Mouse (Mus musculus) liver, adult (tissue): ENCODE measurements at regions not wholly inside any gene's neighbourhood (a gene's known extent, or its start where the extent isn't known, plus 50 kb on each side); places are given as distances from the start of the nearest gene placed in this dataset.

Source experiments
- GATA4 ChIP-seq: IDR thresholded peaks from 2 replicates; pipeline ENCODE4 v1.6.1; 2014; ENCODE audit warnings: mild to moderate bottlenecking, low read length; ENCODE audit not compliant: insufficient replicate concordance

DNA sequence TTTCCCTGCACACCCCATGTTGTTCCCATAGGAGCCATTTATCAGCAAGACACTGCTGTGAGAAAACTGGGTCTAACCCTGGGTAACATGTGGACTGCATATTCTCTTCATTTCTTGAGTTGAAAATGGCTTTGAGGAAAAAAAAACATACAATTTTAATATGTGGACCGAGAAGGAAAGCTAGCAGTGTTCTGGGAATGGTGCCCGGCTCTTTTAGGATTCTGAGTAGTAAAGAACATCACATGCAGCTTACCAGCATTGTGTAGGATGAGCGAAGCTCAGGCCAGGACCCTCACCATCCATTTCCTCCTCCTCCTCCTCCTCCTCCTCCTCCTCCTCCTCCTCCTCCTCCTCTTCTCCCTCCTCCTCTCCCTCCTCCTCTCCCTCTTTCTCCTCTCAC lies 133.5 kb upstream of the Stmnd1 start:
- TF ChIP-seq GATA4: no peak

DNA sequence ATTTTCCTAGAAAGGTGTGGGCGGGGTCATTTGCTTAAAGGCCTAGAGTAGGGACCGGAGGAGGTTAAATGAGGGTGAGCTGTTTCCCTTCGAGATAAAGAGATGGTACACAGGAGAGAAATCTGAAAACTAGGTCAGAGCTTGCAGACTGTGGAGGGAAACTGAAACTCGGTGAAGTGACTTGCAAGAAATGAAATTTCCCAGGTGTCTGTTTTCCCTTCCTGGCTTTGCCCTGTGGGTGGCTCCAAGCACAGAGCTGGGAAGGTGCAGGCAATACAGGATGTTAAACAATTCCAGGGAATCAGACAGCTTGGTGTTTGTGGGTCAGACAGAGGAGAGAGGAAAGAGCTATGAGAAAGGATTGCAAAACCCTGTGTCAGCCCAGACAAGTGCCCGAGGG lies 134.3 kb upstream of the Stmnd1 start:
- no peak for TF ChIP-seq GATA4

DNA sequence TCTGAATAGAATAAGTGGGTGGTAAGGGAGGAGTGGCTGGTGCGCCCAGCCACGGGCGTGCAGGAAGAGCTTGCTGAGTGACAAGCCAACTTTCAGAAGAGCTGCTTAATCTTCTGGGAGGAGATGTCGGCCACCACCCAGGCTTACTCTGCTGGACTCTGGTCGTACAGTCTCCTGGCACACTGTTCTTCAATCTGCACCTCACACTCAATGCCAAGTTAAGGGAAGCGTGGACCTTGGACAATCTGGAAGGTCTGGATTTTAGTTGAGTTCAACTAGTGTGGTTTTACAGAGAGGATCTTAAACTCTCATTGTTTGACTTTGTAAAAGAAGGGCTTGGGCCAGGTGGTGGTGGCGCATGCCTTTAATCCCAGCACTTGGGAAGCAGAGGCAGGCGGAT lies 138.1 kb upstream of the Stmnd1 start:
- TF ChIP-seq GATA4: no peak

DNA sequence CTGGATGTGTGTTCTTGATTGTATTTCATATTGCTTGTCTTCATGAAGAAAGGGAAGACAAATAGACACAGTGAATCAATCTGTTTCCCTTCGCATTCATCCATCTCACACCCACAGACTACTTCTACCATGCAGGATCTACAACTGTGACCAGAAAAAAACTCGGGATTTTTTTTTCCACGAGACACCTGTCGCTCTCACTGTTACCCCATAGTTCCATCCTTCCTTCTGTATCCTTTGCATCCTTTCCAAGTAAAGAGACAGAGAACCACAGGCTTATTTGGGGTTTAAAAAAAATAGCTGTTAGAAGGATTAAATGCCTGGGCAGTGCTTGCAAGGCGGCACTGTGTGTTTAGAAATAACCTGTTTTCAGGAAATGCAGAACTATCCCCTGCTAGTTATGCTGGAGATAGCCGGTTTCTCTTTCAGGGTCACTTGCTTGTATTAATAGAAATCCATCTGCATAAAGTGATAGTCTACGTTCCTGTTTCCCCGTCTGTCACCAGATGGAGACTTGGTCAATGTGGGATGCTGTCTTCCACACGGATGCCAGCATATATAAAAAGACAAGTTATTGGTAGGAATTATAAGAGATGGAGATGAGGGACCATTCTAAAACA lies 144.2 kb upstream of the Stmnd1 start:
- TF ChIP-seq GATA4: no peak

DNA sequence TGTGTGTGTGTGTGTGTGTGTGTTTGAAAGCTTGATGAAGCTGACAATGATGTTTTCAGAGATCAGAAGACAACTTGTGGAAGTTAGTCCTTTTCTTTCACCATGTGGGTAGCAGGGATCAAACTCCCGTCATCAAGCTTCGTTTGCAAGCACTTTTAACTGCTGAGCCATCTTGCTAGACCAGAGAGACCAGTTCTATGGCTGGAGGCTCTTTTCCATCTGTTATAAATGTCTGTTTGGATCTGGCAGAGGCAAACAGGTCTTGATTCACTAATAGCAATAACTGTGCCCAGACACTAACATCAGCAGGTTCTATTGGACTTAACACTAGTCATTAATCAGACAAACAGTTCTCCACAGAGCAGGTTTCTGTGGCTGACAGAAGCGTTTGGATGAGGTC lies 150.1 kb upstream of the Stmnd1 start:
- no peak for TF ChIP-seq GATA4

DNA sequence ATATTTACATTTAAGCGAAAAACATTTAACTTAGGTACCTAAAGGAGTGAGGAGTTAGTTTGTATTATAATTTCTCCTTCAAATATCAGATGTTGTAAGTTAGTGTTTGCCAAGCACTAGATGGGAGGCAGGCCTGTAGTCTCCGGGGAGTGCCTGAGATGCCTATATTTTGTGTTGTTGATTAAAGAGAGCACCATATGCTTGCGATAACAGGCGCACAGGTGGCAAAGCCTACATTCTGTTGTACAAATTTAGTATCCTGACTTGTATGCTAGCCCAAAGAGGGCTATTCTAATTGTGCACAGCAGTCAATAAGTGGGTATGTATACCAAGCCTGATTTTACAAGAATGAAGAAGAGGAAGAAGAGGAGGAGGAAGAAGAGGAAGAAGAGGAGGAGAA lies 151.8 kb upstream of the Atxn1 start:
- TF ChIP-seq GATA4: no peak

DNA sequence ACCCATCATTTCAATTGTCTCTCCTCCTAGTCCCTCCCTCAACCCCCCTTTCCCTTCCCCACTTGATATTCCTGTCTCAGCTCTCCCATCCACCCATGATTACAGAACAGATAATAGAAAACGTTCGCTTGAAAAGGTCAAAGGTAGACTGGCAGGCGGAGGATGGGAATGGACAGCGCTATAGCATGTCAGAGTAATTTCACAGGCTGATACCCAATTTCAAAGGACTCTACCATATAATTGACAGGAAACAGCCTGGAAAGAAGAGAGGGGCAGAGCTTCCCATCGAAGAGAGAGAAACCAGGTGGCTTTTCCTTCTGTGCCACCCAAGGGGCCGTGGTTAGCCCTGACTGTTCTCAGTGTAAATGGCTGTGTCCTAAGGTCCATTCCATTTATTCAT lies 140.2 kb upstream of the Atxn1 start:
- no peak for TF ChIP-seq GATA4

DNA sequence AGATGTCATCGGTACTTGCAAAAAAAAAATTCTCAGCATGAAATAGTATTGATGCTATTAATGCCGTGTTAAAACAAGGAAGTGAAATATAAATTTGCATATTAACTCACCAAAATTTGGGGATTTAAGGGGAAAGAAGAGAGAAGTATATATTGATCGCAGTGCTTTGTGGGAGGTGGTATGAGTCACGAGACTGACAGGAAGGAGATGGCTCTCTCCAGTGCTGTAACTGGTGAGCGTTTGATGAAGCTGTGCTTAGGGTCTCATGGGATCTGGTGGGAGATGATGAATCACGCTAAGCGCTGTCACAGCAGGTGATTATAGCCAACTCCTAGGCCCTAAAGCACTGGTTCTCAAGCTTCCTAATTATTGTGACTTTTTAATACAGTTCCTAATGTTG lies 133.8 kb upstream of the Atxn1 start:
- TF ChIP-seq GATA4: no peak

DNA sequence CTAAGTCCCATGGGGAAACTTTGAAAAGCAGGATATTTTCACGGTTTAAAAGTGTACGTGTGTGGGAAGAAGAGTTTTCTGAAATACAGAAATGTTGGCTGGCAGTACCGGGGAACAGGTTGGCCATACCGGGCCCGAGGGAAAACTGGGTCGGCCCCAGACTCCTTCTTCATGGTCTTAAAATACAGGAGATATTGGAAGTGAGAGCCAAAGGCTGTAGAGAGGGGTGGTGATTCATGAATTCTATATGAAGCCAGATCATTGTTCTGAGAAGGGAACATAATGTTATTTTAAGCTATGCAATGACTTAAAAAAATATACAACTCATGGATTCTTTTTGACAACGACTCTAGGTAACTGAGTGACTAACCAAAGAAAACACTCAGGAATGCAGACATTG lies 133.3 kb upstream of the Atxn1 start:
- no peak for TF ChIP-seq GATA4

DNA sequence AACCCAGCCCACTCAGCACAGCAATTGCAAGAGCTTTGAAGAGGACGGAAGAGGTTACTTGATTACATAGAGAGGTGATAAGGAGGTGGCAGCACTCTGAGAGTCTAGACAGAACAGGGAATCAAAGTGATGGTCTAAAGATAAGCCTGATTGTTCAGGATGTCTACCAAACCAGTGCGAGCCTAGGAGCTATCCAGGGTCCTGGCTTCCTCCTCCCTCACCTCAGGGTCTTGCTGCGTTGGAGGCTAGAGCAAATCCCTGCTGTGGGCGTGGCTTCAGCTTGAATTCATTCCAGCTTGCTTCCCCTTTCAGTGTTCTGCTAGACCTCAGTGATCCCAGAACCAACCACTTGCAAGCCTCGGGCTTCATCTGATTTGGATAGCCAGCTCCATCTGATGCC lies 132.2 kb upstream of the Atxn1 start:
- no peak for TF ChIP-seq GATA4

DNA sequence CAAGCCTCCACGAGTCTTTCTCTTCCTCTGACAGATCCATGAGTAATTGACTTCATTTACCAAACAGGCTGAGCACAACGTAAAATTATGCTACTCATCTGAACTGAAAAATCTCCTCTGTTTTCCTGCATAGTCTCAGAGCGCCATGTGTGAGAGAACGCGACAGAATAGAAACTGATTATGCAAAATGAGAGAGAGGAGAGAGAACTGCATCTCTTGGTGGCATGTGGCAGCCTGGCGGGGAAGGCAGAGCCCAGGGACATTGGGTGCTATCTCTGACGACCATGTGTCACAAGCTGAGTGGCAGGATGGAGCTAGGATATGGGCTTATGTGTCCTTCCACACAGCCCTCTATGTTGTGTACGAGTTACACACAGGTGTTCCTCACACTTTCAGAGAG lies 131.6 kb upstream of the Atxn1 start:
- no peak for TF ChIP-seq GATA4

DNA sequence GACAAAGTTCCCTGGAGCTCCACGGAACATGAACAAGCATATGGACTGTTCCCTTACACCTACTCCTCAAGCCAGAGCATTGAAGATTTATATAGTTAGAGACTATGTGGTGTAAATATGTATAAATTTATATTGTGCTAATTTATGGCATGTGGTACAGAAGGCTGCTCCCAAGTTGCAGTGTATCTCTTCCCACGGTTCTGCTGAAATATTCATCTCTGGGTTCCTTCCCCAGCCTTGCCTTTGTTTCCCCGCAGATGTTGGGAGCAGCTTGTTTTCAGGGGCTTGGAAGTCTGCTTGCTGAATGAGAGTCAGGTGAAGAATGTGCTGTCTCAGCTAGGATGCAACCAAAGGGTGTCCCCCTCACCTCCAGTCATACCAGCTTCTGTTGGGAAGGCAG lies 128.0 kb upstream of the Atxn1 start:
- no peak for TF ChIP-seq GATA4

DNA sequence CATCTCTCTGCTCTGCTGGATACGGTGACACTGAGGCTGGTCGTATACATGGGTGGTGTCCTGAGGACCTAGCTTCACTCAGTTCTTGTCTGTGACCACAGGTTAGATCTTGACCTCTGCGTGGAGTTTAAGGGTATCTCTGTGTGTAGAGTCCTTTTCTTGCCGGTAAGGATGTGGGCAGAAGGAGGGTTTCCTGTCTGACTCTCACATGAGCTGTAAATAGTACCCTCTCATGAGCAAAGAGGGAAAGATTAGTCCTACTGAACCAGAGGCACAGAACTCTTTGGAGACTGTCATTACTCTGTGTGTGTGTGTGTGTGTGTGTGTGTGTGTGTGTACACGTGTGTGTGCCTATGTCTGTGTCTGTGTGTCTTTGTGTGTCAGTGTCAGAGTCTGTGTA lies 126.3 kb upstream of the Atxn1 start:
- no peak for TF ChIP-seq GATA4

DNA sequence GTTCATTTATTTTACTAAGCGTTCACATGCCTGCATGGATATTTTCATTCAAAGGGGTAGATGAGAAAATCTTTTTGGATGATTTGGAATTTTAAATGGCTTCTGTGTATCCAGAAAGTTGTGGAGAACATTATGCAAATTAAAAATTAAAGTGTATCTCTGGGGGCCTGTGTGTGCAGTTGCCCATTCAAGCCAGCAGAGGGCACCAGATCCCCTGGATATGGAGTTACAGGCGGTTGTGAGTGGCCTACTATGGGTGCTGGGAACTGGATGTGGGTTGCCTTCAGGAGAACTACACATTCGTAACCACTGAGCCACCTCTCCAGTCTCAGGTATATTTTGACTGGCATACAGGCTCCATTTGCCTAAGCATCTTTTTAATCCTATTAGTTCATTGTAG lies 123.4 kb upstream of the Atxn1 start:
- TF ChIP-seq GATA4: no peak

DNA sequence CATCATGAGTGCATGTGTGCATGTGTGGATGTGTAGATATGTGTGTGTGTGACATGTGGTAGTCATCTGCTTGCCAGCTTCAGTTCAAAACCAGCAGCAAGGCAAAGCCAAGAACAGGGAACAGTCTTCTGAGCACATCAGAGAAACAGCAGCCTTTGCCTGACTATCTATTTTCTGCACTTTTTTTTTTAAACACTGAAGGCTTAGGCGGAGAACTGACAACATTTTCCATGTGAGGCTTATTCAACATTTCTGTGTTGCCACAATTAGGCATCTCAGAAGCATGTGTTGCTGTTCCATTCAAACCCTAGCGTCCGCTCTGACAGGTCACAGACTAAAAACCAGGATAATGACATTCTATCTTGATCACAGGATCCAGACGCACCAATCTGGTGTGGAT lies 122.9 kb upstream of the Atxn1 start:
- TF ChIP-seq GATA4: no peak

DNA sequence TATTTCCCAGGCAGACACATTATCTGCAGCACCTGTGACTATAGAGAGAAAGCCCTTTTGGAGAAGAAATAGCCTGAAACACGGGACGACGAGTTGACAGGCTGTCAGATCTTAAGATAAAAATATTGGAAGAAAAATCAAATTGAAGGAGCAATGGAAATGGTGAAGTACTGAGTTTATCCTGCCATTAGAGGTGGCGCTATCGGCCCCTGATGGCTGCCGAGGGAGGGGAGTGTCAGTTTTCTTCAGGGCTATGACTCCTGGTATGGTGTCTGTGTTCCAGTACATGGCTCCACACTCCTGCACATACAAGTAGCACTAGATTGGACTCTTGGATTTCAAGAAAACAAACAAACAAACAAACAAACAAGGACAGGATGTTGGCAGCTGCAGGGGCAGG lies 112.1 kb upstream of the Atxn1 start:
- no peak for TF ChIP-seq GATA4

DNA sequence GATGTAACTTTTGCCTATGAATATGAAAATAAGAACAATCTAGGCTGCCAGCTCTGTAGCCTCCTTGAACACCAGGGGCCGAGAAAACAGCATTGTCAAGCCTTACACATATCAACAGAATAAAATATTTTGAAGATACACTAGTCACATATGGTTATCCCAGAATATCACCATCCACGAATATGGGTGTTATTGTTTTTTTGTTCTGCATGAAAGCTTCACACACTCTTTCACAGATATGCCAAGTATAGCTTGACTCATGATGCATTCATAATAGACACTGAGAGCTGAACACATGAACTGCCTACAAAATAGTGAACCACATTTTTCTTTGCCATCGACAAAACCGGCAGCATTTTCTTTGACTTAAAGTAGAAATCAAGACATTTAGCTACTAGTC lies 106.9 kb upstream of the Atxn1 start:
- TF ChIP-seq GATA4: no peak

DNA sequence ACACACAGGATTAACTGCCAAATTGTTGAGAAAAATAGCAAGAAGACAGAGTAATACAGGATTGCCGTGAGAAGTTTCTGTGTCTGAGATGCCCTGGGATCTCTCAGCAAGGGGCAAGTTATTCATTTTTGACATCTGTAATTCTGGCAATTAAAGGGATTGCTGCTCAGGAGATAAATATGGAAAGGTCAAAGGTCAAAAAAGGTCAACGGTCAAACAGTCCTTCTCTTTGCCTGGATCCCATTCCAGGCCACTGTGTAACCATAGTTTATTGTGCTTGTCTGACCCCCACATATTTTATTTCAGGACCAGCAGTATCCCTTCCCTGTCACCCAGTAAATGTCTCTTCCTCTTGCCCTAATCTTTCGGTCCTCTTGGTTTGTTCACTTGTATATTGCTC lies 104.8 kb upstream of the Atxn1 start:
- TF ChIP-seq GATA4: no peak

DNA sequence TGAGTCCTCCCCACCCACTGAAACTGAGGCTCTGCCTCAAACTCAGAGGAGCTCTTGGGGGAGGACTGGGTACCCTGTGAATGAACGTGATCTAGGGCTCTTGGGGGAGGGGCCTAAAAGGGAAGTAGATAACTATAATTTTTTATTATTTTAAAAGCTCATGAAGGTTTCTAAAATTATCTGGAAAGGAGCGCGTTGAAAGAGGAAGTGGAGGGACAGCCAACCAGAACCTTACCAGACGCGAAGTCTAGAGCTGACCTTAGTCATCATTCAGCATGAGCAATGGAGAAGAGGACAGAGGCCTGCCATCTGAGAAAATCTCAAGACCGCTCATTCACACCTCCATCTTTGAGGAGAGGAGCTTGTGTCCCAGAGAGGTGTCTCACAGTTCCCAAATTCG lies 98.0 kb upstream of the Atxn1 start:
- TF ChIP-seq GATA4: no peak

DNA sequence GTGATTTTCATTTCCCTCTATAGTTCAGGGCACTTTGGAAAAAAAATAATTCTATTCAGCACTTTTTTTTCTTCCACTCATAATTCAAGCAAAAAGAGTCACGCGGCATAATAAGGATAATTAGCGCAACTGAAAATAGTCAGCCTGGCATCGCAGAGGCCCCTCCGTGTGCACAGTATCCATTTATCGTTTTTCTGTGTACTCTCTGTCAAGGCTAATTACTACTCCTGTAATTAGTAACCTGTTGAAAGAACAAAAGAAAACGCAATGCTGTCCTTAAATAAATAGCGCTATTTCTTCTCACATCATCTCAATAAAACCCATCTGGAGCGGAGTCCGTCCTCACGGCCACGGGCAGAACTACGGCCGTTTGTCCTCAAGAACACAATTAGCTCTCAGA lies 95.1 kb upstream of the Atxn1 start:
- no peak for TF ChIP-seq GATA4
